Mouse (Mus musculus) bone marrow macrophage, adult 2 months (primary cell): ENCODE measurements around the gene Zfp28.

ENCODE experiments used
- CTCF ChIP-seq: IDR thresholded peaks from 2 replicates; pipeline ENCODE4 v1.5.1; 2012; ENCODE audit warnings: low read depth, mild to moderate bottlenecking, low read length, moderate library complexity
- POLR2A ChIP-seq: IDR thresholded peaks from 2 replicates; pipeline ENCODE4 v1.6.1; 2012; ENCODE audit warnings: mild to moderate bottlenecking, low read depth, low read length, borderline replicate concordance

GRCm38 (mm10) chr7:6358121-6358520 is 25.0 kb upstream of the Zfp28 start:
- TF ChIP-seq POLR2A: no peak
- no peak for TF ChIP-seq CTCF
